Mouse (Mus musculus): ENCODE results near the gene Zfp618.

Gene Zfp618

DNA sequence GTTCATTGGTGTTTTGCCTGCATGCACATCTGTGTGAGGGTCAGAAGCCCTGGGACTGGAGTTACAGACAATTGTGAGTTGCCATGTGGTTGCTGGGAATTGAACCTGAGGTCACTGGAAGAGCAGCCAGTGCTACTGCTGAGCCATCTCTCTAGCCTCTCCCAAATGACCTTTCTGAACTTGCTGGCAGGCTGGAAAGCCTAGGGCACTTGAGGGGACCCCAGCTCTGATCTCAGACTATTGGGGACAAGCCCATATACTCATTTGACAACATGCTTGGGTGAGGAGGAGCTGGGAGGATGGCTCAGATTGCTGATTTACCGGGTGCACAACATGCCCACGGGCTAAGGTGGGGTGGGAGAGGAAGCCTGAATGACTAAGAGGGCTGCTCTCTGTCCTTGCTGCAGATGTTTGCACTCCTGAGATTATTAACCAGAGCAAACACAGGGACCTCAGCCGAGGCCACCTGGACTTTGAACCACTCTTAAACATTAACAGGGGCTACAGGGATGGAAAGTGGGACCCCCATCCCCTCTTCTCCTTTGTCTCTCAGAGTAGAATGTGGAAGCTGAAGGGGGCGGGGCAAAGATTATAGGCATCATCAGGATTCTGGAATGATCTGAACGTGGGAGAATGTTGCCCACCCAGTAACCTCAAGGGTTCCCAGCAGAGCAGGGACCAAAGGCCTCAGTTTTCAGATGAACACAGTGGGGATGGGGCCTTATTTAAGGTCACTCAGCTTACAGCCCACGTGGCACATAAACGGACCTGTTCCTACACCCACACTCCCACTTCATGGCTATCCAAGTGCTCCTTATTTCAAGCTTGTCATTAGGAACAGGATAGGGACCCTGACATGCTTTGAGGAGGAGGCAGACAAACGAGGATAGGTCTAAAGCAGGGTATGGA is 191.6 kb downstream of the Zfp618 start:
- no peak for DNase-seq (ENCODE audit: low read depth, low spot score)

DNA sequence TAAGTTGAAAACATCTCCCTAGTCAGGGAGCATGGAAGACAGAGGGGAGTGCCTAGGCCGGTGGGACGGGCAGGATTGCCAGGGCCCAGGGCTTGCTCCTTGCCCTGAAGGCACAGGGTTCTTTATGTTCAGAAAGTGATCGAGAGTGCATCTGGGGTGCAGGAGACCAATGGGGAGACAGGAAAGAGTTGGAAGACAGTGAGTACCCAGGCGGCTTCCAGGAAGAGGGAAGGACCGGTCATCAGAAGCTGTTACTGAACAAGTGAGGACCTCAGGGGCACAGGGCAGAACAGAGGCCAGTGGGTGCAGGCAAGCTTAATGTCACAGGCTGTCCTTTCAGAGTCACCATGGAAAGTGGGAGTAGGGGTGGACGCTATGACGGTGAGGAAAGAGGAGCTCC is 192.8 kb downstream of the Zfp618 start:
- DNase-seq (ENCODE audit: low read depth, low spot score): no peak

DNA sequence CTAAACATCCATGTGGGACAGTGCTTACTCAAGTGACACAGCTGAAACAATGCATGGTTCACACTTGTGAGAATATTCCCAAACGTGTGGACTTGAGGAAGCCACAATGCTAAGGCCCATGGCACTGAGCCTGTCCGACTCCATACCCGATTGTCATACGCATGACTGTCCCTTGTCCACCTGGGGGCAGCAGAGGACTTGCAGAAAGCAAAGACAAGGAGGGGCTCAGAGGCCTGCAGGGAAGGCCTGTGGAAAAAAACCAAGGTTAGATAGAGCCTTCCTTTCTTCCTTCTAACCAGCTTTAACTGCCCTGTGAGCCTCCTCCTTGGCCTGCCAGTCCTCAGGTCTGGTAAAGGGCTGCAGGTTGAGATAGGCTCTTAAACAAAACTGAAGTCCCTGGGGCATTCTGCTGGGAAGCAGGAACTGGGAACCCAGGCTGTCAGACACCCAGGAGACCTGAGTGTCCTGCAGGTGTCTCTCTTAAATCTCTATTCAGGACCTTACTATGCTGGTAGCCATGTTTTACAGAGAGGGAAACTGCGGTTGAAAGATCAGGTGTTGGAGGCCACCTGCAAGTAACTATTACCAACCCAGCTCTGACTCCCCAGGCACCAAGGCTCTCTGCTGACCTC is 193.7 kb downstream of the Zfp618 start:
- peak; percentile 25 for DNase-seq (ENCODE audit: low read depth, low spot score)

DNA sequence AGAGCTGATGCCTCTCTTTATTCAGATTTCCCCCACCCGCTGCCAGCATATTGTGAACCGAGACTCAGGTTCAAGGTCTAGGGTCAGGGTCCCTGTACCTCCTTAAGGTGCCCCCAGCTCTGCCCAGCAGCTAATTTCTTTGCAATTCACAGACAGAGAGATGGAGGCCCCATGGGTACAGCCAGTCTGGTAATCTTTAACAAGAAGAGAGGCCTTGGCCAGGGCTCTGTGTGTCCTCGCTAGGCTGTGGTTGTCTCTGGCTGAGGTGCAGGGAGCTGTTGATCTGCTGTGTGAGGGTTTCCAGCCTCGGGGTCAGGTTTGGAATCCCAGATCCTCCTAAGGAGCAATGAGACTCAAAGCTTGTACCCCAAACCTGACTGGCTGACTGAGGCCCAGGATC is 200.3 kb downstream of the Zfp618 start:
- DNase-seq (ENCODE audit: low read depth, low spot score): no peak

DNA sequence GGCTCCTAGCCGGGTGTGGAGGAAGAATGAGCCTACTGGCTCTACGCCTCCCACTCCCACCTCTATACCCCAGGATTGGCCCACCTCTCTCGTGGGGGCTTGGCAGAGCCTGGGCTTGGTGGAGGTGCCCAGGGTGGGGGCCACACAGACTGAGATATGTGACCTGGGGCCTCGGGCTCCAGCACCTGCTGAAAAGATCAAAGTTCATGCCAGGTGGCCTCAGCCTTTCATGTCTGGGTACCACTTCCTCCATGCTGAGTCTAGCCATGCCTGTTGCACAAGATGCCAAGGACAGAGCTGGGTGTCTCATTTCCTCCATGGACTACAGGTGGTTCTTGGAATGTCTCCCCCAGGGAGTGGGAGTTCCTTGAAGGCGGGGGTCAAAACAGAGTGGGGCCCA is 200.9 kb downstream of the Zfp618 start:
- no peak for DNase-seq (ENCODE audit: low read depth, low spot score)

DNA sequence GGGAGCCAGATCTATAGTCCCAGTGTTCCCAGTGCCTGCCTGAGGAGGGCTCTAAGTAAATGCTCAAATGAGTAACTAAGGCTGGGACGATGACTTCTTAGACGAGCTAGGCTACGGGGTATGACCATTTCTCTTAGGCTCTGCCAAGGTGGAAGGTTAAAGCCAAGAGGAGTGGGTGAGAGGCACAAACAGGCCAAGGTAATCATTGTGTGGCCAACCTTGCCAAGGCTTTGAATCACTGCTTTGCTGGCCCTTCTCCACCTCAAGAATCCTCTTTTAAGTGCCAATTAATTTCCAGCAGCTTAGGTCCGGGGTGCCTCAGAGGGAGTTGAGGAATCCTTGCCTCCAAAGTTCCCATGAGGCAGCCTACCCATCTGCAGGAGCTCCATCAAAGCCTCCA is 204.7 kb downstream of the Zfp618 start:
- DNase-seq (ENCODE audit: low read depth, low spot score): no peak

DNA sequence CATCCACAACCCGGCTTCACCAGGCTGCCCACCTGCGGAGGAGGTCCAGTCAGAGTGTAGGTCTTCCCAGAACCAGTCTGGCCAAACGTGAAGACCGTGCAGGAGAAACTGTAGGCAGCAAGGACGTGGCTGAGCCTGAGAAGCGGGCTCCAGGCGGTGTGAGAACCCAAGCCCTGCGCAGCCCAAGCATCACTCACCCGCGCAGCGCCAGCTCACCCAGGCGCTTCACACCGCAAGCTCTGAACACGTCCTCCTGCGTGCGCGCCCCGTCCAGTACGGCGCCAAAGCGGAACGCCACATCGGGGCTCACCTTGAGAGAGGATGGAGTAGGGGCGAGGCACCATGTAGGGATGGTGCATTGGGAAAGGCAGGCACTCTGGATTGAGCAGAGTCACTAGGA is 205.7 kb downstream of the Zfp618 start:
- no peak for DNase-seq (ENCODE audit: low read depth, low spot score)

DNA sequence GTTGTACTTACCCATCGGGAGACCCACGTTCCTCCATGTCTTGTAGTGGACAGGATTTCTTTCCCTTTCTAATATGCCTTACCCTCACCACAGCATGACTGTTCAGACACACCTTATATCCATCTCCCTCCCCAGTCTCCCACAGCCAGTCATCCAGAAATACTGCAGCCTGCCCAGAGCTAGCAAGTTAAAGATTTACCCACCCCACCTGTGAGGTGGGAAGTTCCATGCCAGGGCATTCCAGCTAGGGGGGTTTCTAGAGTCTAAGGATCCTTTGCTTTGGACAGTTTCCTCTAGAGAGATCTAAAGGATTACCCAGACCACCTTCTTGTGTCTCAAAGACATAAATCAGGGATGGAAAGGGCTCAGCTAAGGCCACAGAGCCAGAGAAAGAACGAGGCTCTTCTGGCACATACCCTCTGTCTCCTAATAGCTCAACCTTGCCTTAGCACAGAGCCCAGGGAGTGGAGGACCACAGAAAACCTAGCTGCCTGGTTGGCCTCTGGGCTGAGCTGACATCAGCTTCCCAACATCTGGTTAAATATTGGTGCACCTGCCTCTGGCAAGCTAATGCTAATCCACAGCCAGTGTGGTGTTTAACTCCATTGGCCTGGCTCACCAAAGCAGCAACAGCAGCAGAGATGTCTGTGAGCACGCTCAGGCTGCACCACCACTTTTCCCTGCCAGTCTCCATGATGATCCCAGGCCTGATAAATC is 206.8 kb downstream of the Zfp618 start, which contains the start of gene Kif12:
Kif12 (minus strand) TSS at position 163 of the 717 bp plus-strand sequence.
- no peak for DNase-seq (ENCODE audit: low read depth, low spot score)

DNA sequence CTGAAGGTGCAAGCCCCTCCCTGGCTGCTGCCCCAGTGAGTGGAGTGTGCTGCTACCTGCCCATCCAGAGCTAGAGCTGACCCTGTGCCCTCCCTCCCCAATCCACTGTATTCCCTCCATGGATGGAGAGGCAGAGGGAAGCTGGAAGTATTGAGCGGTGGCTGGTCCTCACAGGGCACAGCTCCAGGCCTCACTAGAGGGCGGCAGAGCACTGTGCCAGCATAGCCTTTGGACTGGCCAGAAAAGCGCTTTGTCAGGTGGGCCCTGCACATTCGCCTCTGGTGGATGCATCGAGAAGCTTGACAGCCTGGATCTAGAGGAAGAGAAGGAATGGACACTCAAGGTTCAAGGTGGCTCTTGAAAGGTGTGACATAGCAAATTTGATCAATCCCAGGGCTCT is 216.2 kb downstream of the Zfp618 start:
- DNase-seq (ENCODE audit: low read depth, low spot score): no peak

DNA sequence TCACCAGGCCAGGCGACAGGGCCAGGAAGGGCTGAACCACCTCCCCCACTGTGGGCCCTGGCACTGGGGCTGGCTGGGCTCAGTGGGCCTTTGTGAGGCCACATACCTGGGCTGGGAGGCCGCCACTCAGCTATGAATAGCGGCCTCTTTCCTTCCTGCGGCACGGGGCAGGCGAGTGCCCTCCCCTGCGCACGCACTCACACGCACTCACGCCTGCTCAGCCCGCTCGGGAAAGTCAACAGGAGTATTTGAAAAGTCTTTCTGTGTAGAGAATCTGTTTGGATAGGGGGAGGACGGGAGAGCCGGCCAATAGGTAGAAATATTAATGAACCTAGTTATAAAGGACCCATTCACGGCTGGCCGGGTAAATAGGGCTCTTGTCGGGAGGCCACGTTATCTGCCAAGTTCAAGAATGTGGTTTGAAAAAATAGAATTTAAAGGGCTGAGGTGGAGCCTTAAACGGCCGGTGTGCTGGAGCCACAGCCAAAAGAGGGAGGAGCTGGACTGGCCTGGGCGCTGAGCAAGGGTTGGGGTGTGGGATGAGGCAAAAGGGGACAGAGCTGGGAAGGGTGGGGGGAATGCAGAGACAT is 221.0 kb downstream of the Zfp618 start:
- no peak for DNase-seq (ENCODE audit: low read depth, low spot score)

Measured in CD4-positive helper T cell, adult 2 months (primary cell).